Mouse (Mus musculus) CH12.LX (cell line): ENCODE measurements around the gene Glis3.

ENCODE experiments used
- BHLHE40 ChIP-seq: IDR thresholded peaks from 2 replicates; pipeline ENCODE4 v1.6.1; 2011; ENCODE audit warnings: mild to moderate bottlenecking, low read depth, low read length, improper control_type of control experiment
- CTCF ChIP-seq, 2 experiments: IDR thresholded peaks in 1 of 2; conservative IDR thresholded peaks in 1 of 2; 2 replicates each; pipeline ENCODE4 v1.5.1; 2011 to 2012; ENCODE audit warnings: low read depth in 2 of 2, low read length in 2 of 2, improper control_type of control experiment in 1 of 2, inconsistent platforms in 1 of 2, mild to moderate bottlenecking in 1 of 2, moderate library complexity in 1 of 2
- E2F4 ChIP-seq: IDR thresholded peaks from 2 replicates; pipeline ENCODE4 v1.6.1; 2011; ENCODE audit warnings: low read depth, low read length, improper control_type of control experiment; ENCODE audit not compliant: insufficient replicate concordance
- EP300 ChIP-seq: IDR thresholded peaks from 2 replicates; pipeline ENCODE4 v1.6.1; 2011; ENCODE audit warnings: low read length, improper control_type of control experiment
- ETS1 ChIP-seq: conservative IDR thresholded peaks from 2 replicates; pipeline ENCODE4 v1.6.1; 2012; ENCODE audit warnings: low read depth, mild to moderate bottlenecking, inconsistent platforms, low read length, improper control_type of control experiment, moderate library complexity
- MAFK ChIP-seq: IDR thresholded peaks from 2 replicates; pipeline ENCODE4 v1.6.1; 2011; ENCODE audit warnings: low read length, improper control_type of control experiment; ENCODE audit not compliant: insufficient replicate concordance
- MXI1 ChIP-seq: IDR thresholded peaks from 2 replicates; pipeline ENCODE4 v1.6.1; 2011; ENCODE audit warnings: mild to moderate bottlenecking, low read depth, low read length, improper control_type of control experiment
- POLR2A ChIP-seq: IDR thresholded peaks from 2 replicates; pipeline ENCODE4 v1.6.1; 2011; ENCODE audit warnings: low read depth, mild to moderate bottlenecking, improper control_type of control experiment, low read length
- POLR2AphosphoS2 ChIP-seq: IDR thresholded peaks from 2 replicates; pipeline ENCODE4 v1.6.1; 2011; ENCODE audit warnings: low read depth, low read length, improper control_type of control experiment
- RCOR1 ChIP-seq: conservative IDR thresholded peaks from 2 replicates; pipeline ENCODE4 v1.6.1; 2012; ENCODE audit warnings: low read depth, mild to moderate bottlenecking, inconsistent platforms, low read length, improper control_type of control experiment
- TCF12 ChIP-seq: IDR thresholded peaks from 2 replicates; pipeline ENCODE4 v1.6.1; 2014; ENCODE audit warnings: low read depth, mild to moderate bottlenecking, inconsistent platforms, low read length, improper control_type of control experiment
- USF1 ChIP-seq: IDR thresholded peaks from 2 replicates; pipeline ENCODE4 v1.6.1; 2014; ENCODE audit warnings: low read depth, mild to moderate bottlenecking, inconsistent platforms, low read length, improper control_type of control experiment
- USF2 ChIP-seq: conservative IDR thresholded peaks from 2 replicates; pipeline ENCODE4 v1.6.1; 2011; ENCODE audit warnings: low read depth, low read length, improper control_type of control experiment
- ZNF384 ChIP-seq: IDR thresholded peaks from 2 replicates; pipeline ENCODE4 v1.6.1; 2012; ENCODE audit warnings: low read depth, low read length, improper control_type of control experiment, inconsistent platforms

GRCm38 (mm10) chr19:28422939-28423338 is 256.9 kb downstream of the Glis3 start:
- TF ChIP-seq CTCF (conservative IDR thresholded peaks at IDR 0.05 in 1 of 2, IDR thresholded peaks at IDR 0.05 in 1 of 2; ENCODE audit: low read depth in 2 of 2, low read length in 2 of 2) (no peak), RCOR1 (no peak), BHLHE40 (peak; percentile 60; the same call in 1 of the 2 replicates), ETS1 (no peak), POLR2A (no peak), E2F4 (no peak), USF1 (no peak), EP300 (no peak), USF2 (no peak), TCF12 (no peak), POLR2AphosphoS2 (no peak), MAFK (no peak), ZNF384 (no peak), MXI1 (no peak)
